Mouse (Mus musculus): ENCODE data around the gene Def8. TPM values are rescaled to one million over a fixed set of nuclear protein-coding genes. Genes with fewer than 3 reads are reported as not detected.
"Not testable (repeated sequence)": the region's sequence is repeated elsewhere in the genome, so short reads cannot be mapped to it uniquely, and the experiment has no call there.

Def8 gene
- polyA plus RNA-seq, 1 experiment from 2014 or later = 49.8 TPM

GRCm38 (mm10) chr8:123404521-123404920 lies 18.8 kb upstream of the Def8 start:
- no peak for ATAC-seq (replicated peaks)
- Histone ChIP-seq H3K4me1 (peaks cover 17% of the 10 kb centered on the region), H3K36me3 (replicated peaks) (peaks cover 31% of the 10 kb centered on the region), H3K9ac (no peak overlapping the region), H3K4me3 (no peak overlapping the region), H3K4me2 (no peak overlapping the region), H3K9me3 (no peaks in the 10 kb centered on the region), H3K27me3 (replicated peaks) (no peaks in the 10 kb centered on the region), H3K27ac (peak overlapping the region; percentile 17; the same call in 1 of the 2 replicates)
- WGBS = 37% methylated on average over 8 of the region's 8 CpGs

- H3K9me3 ChIP-seq = no peaks in the 10 kb centered on the region
- no peak within 1 kb of the TSS for H3K9ac ChIP-seq
- H3K4me3 ChIP-seq = no peak within 1 kb of the TSS
- H3K4me2 ChIP-seq = no peak within 1 kb of the TSS
- H3K4me1 ChIP-seq = peaks cover 27% of the 10 kb centered on the region
- ATAC-seq (replicated peaks) = no peak
- 0 out of 2 replicates have a peak within 1 kb of the TSS, but pooled peaks have one; percentile 13 for H3K27ac ChIP-seq
- peaks cover 10% of the 10 kb centered on the region for H3K36me3 ChIP-seq (replicated peaks)
- no peaks in the 10 kb centered on the region for H3K27me3 ChIP-seq (replicated peaks)
- 4% methylated on average over 4 of the region's 4 CpGs for WGBS
Measured at GRCm38 (mm10) chr8:123406786-123407185, 16.5 kb upstream of the Def8 start, which contains the start of gene Mc1r. Mc1r (plus strand) TSS chr8:123407107.

- peaks cover 3% of the 10 kb centered on the region for H3K36me3 ChIP-seq (replicated peaks)
- H3K27me3 ChIP-seq (replicated peaks) = no peaks in the 10 kb centered on the region
- H3K9ac ChIP-seq = no peak overlapping the region
- no peak overlapping the region for H3K27ac ChIP-seq
- H3K4me2 ChIP-seq = no peak overlapping the region
- no peaks in the 10 kb centered on the region for H3K9me3 ChIP-seq
- no peak for ATAC-seq (replicated peaks)
- H3K4me3 ChIP-seq = no peak overlapping the region
- H3K4me1 ChIP-seq = peaks cover 27% of the 10 kb centered on the region
- WGBS = 93% methylated on average over 13 of the region's 13 CpGs
Measured at GRCm38 (mm10) chr8:123407612-123408011, 15.7 kb upstream of the Def8 start.

GRCm38 (mm10) chr8:123408586-123409544 lies 14.5 kb upstream of the Def8 start:
- H3K9me3 ChIP-seq = no peaks in the 10 kb centered on the region
- H3K4me3 ChIP-seq = peak overlapping the region; percentile 74; the same call in 1 of the 2 replicates
- H3K27ac ChIP-seq = peak overlapping the region; percentile 98
- peak overlapping the region; percentile 95 for H3K4me2 ChIP-seq
- ATAC-seq (replicated peaks) = no peak
- peaks cover 30% of the 10 kb centered on the region for H3K4me1 ChIP-seq
- H3K9ac ChIP-seq = peak overlapping the region; percentile 94; the same call in 1 of the 2 replicates
- no peaks in the 10 kb centered on the region for H3K36me3 ChIP-seq (replicated peaks)
- no peaks in the 10 kb centered on the region for H3K27me3 ChIP-seq (replicated peaks)
- 76% methylated on average over 9 of the region's 9 CpGs for WGBS

- H3K9me3 ChIP-seq = no peaks in the 10 kb centered on the region
- no peaks in the 10 kb centered on the region for H3K36me3 ChIP-seq (replicated peaks)
- no peak for ATAC-seq (replicated peaks)
- peak overlapping the region; percentile 95 for H3K4me2 ChIP-seq
- H3K4me1 ChIP-seq = peaks cover 34% of the 10 kb centered on the region
- peak overlapping the region; percentile 94 for H3K9ac ChIP-seq
- 8% methylated on average over 8 of the region's 8 CpGs for WGBS
- H3K27ac ChIP-seq = peak overlapping the region; percentile 98
- H3K27me3 ChIP-seq (replicated peaks) = no peaks in the 10 kb centered on the region
- peak overlapping the region; percentile 74 for H3K4me3 ChIP-seq
Measured at GRCm38 (mm10) chr8:123410049-123410587, 13.2 kb upstream of the Def8 start.

GRCm38 (mm10) chr8:123410788-123411187 lies 12.5 kb upstream of the Def8 start:
- peak overlapping the region; percentile 94 for H3K9ac ChIP-seq
- H3K4me1 ChIP-seq = peaks cover 37% of the 10 kb centered on the region
- no peaks in the 10 kb centered on the region for H3K36me3 ChIP-seq (replicated peaks)
- ATAC-seq (replicated peaks) = peak; percentile 10
- H3K4me2 ChIP-seq = peak overlapping the region; percentile 95
- H3K27ac ChIP-seq = peak overlapping the region; percentile 98
- H3K9me3 ChIP-seq = no peaks in the 10 kb centered on the region
- peak overlapping the region; percentile 74 for H3K4me3 ChIP-seq
- H3K27me3 ChIP-seq (replicated peaks) = no peaks in the 10 kb centered on the region
- WGBS = 3% methylated on average over 11 of the region's 11 CpGs

GRCm38 (mm10) chr8:123411246-123411645 lies 12.1 kb upstream of the Def8 start, which contains the start of gene Tubb3:
Tubb3 (plus strand) TSS chr8:123411424.
- H3K27me3 ChIP-seq (replicated peaks) = no peaks in the 10 kb centered on the region
- H3K27ac ChIP-seq = peak within 1 kb of the TSS; percentile 98
- peaks cover 38% of the 10 kb centered on the region for H3K4me1 ChIP-seq
- H3K4me3 ChIP-seq = peak within 1 kb of the TSS; percentile 74
- H3K9ac ChIP-seq = peak within 1 kb of the TSS; percentile 94
- peak; percentile 94 for ATAC-seq (replicated peaks)
- no peaks in the 10 kb centered on the region for H3K36me3 ChIP-seq (replicated peaks)
- WGBS = under 1% methylated on average over 29 of the region's 29 CpGs
- no peaks in the 10 kb centered on the region for H3K9me3 ChIP-seq
- H3K4me2 ChIP-seq = peak within 1 kb of the TSS; percentile 95

- WGBS = 2% methylated on average over 16 of the region's 16 CpGs
- peak overlapping the region; percentile 95 for H3K4me2 ChIP-seq
- H3K9me3 ChIP-seq = no peaks in the 10 kb centered on the region
- ATAC-seq (replicated peaks) = peak; percentile 41
- no peaks in the 10 kb centered on the region for H3K27me3 ChIP-seq (replicated peaks)
- peaks cover 38% of the 10 kb centered on the region for H3K4me1 ChIP-seq
- peak overlapping the region; percentile 74 for H3K4me3 ChIP-seq
- no peaks in the 10 kb centered on the region for H3K36me3 ChIP-seq (replicated peaks)
- H3K9ac ChIP-seq = peak overlapping the region; percentile 94
- peak overlapping the region; percentile 98 for H3K27ac ChIP-seq
Measured at GRCm38 (mm10) chr8:123411781-123412327, 11.5 kb upstream of the Def8 start.

- Histone ChIP-seq H3K4me3 (peak overlapping the region; percentile 74), H3K9me3 (no peaks in the 10 kb centered on the region), H3K27me3 (replicated peaks) (no peaks in the 10 kb centered on the region), H3K27ac (peak overlapping the region; percentile 98), H3K4me1 (peaks cover 41% of the 10 kb centered on the region), H3K9ac (peak overlapping the region; percentile 94), H3K36me3 (replicated peaks) (0 out of 2 replicates have a peak, but pooled peaks cover under 1% of the 10 kb centered on the region), H3K4me2 (peak overlapping the region; percentile 95)
- no peak; the same call in 1 of the 2 replicates for ATAC-seq (replicated peaks)
- under 1% methylated on average over 12 of the region's 12 CpGs for WGBS
Measured at GRCm38 (mm10) chr8:123412560-123413170, 10.7 kb upstream of the Def8 start.

GRCm38 (mm10) chr8:123414255-123414654 lies 9.1 kb upstream of the Def8 start:
- Histone ChIP-seq H3K4me2 (peak overlapping the region; percentile 95), H3K36me3 (replicated peaks) (peaks cover 14% of the 10 kb centered on the region; the same call in 1 of the 2 replicates), H3K9ac (peak overlapping the region; percentile 94), H3K9me3 (no peaks in the 10 kb centered on the region), H3K4me3 (peak overlapping the region; percentile 74), H3K27me3 (replicated peaks) (no peaks in the 10 kb centered on the region), H3K4me1 (peaks cover 43% of the 10 kb centered on the region), H3K27ac (peak overlapping the region; percentile 98)
- ATAC-seq (replicated peaks) = no peak
- 8% methylated on average over 9 of the region's 9 CpGs for WGBS

- Histone ChIP-seq H3K4me1 (peaks cover 34% of the 10 kb centered on the region), H3K4me3 (peak overlapping the region; percentile 74), H3K36me3 (replicated peaks) (peaks cover 22% of the 10 kb centered on the region), H3K4me2 (peak overlapping the region; percentile 95)
- WGBS = 81% methylated on average over 5 of the region's 5 CpGs
- H3K27me3 ChIP-seq (replicated peaks); H3K9me3 ChIP-seq; ATAC-seq (replicated peaks); H3K27ac ChIP-seq; H3K9ac ChIP-seq: not testable (repeated sequence)
Measured at GRCm38 (mm10) chr8:123414997-123415696, 8.2 kb upstream of the Def8 start.

Measured in midbrain, embryonic 15.5 days (tissue).